Mouse (Mus musculus): Measurements from ENCODE around the gene G530012D18Rik.
"Not testable (repeated sequence)": the region's sequence is repeated elsewhere in the genome, so short reads cannot be mapped to it uniquely, and the experiment has no call there.

GRCm38 (mm10) chr1:85526401-85526800 lies 49.1 kb upstream of the G530012D18Rik start:
- not testable (repeated sequence) for TF ChIP-seq POLR2AphosphoS5 (IDR thresholded peaks at IDR 0.05; ENCODE audit: borderline replicate concordance, low read depth, low read length); TBP (IDR thresholded peaks at IDR 0.05; ENCODE audit: low read depth, low read length); TAL1 (IDR thresholded peaks at IDR 0.05; ENCODE audit: low read length); SIN3A (IDR thresholded peaks at IDR 0.05; ENCODE audit: low read length); ZC3H11A (IDR thresholded peaks at IDR 0.05; ENCODE audit: low read depth, low read length); CTCF (IDR thresholded peaks at IDR 0.05 in 2 of 3, conservative IDR thresholded peaks at IDR 0.05 in 1 of 3; ENCODE audit: control insufficient read depth in 1 of 3, insufficient read depth in 1 of 3, low read depth in 2 of 3, low read length in 3 of 3, poor library complexity in 1 of 3, severe bottlenecking in 1 of 3); MAZ (IDR thresholded peaks at IDR 0.05; ENCODE audit: low read depth, low read length); RCOR1 (IDR thresholded peaks at IDR 0.05; ENCODE audit: low read depth, low read length); GATA1 (IDR thresholded peaks at IDR 0.05; ENCODE audit: low read depth, low read length)
